19 mouse cellular contexts compared by ENCODE assay signal in genomic region chr17:29301421-29301820, GRCm38 (mm10).
"Had no signal": no experiment of that assay in that cellular context is flagged by ENCODE, and none has a peak within 500 bp of the region (broad histone marks: within the 10 kb centered on the region; RNA-seq: fewer than 3 reads in every experiment).

No protein-coding gene starts in this region.

- DNase-seq: layer of hippocampus, postnatal 36 days; liver; lung, adult 18-20 months; lung, postnatal 10 days; lung, postnatal 36 days; right cerebral cortex, postnatal 4 days; thymus, adult 2 months; thymus, postnatal 14 days; thymus, postnatal 4 days had no signal

- H3K27me3 ChIP-seq: limb, embryonic 13.5 days; lung, embryonic 15.5 days; megakaryocyte, embryonic 14.5 days; midbrain, embryonic 13.5 days had no signal

- H3K9me3 ChIP-seq: limb, embryonic 10.5 days; limb, embryonic 13.5 days; liver, embryonic 12.5 days; liver, embryonic 15.5 days; lung, embryonic 15.5 days; midbrain, embryonic 10.5 days; midbrain, embryonic 13.5 days had no signal

- H3K9ac ChIP-seq: limb, embryonic 13.5 days; liver, embryonic 12.5 days; liver, embryonic 15.5 days; lung, embryonic 15.5 days; midbrain, embryonic 13.5 days had no signal

- H3K4me2 ChIP-seq: limb, embryonic 13.5 days; liver, embryonic 12.5 days; liver, embryonic 15.5 days; lung, embryonic 15.5 days; midbrain, embryonic 13.5 days had no signal

- H3K27ac ChIP-seq: limb, embryonic 13.5 days; liver, embryonic 12.5 days; liver, embryonic 15.5 days; lung, embryonic 15.5 days; midbrain, embryonic 10.5 days; midbrain, embryonic 13.5 days; stomach, postnatal 0 days had no signal

- ATAC-seq: intestine, postnatal 0 days; liver, embryonic 12.5 days; midbrain, embryonic 13.5 days had no signal

- H3K4me3 ChIP-seq: limb, embryonic 10.5 days; limb, embryonic 13.5 days; liver, embryonic 12.5 days; liver, embryonic 15.5 days; lung, embryonic 15.5 days; megakaryocyte, embryonic 14.5 days; midbrain, embryonic 10.5 days; midbrain, embryonic 13.5 days had no signal
